Mouse (Mus musculus) bone marrow, adult 2 months (tissue): ENCODE data around the gene Lzic.

Experiments
- CTCF ChIP-seq: fragments of 200-500 bp; IDR thresholded peaks from 2 replicates; pipeline ENCODE4 v1.5.1; 2011; ENCODE audit warnings: low read length, control low read depth; ENCODE audit not compliant: control insufficient read depth, insufficient read depth
- POLR2A ChIP-seq: fragments of 200-500 bp; IDR thresholded peaks from 2 replicates; pipeline ENCODE4 v1.6.1; 2011; ENCODE audit warnings: low read depth, mild to moderate bottlenecking, control low read depth, low read length, borderline replicate concordance; ENCODE audit not compliant: control insufficient read depth

GRCm38 (mm10) chr4:149450636-149451035 is 34.4 kb upstream of the Lzic start:
- TF ChIP-seq CTCF (no peak), POLR2A (no peak)
